Comparison of ENCODE assay signal across 16 mouse cellular contexts in genomic region chr6:43333479-43333878, GRCm38 (mm10). TPM values are rescaled to one million over a fixed set of nuclear protein-coding genes. Genes with fewer than 3 reads are reported as not detected.
DNase-seq lines count a peak whose midpoint lies in the region.
"Had no signal": no experiment of that assay in that cellular context is flagged by ENCODE, and none has a peak within 500 bp of the region (broad histone marks: within the 10 kb centered on the region; RNA-seq: fewer than 3 reads in every experiment).

No protein-coding gene starts in this region.

- intact Hi-C loops in left cerebral cortex, postnatal 4 days (cut with DNase I) = no loop called here
- intact Hi-C loops in left cerebral cortex, postnatal 36 days (cut with DNase I) = loop anchor here (10.0 kb wide), 1 partner anchor 79 kb away; no protein-coding TSS in a partner anchor

- peak; percentile 13 to 37 for DNase-seq in adrenal gland, adult (ENCODE audit: inconsistent age in 2 of 2, low spot score in 1 of 2)
- DNase-seq in adrenal gland, postnatal 10 days = no peak
- peak; percentile 72 for DNase-seq in left cerebral cortex, postnatal 4 days
- no peak for DNase-seq in left cerebral cortex, postnatal 36 days (ENCODE audit: low spot score in 2 of 2)
- peak; percentile 62 for DNase-seq in NIH3T3 (ENCODE audit: low read depth)
- DNase-seq in cerebellum, adult 9-11 months = peak; percentile 94
- no peak for DNase-seq in urinary bladder, postnatal 4 days (ENCODE audit: low spot score in 2 of 2)
- no peak for DNase-seq in heart, adult 8-10 months (ENCODE audit: low spot score)
- DNase-seq: adrenal gland, adult 2 months; gastrocnemius, postnatal 36 days; kidney, adult 11 months; kidney, postnatal 14 days; thymus, postnatal 14 days had no signal

RNA-seq across cellular contexts. Expression of gene Nobox, which starts 24.1 kb away (rescaled TPM):
- not detected for total RNA-seq in adrenal gland, postnatal 10 days (2021)
- total RNA-seq in left cerebral cortex, postnatal 4 days (2021) = not detected
- total RNA-seq in left cerebral cortex, postnatal 36 days (2021) = under 1 TPM in 1 of 2 experiments, not detected in 1; 0.52 TPM
- total RNA-seq in heart, adult 8-10 months (2022) = not detected
- total RNA-seq: adrenal gland, adult 2 months; CH12.LX; gastrocnemius, postnatal 36 days; hematopoietic stem cell, adult 5-6 weeks; layer of hippocampus, postnatal 14 days had no signal

Comparison
In these comparisons a context has a peak if more than half of its experiments do, and no peak if none do; other contexts are left out.
1. DNase-seq: peak in adrenal gland, adult (2 of 2), left cerebral cortex, postnatal 4 days (single experiment), NIH3T3 (single experiment) and cerebellum, adult 9-11 months (single experiment); none in adrenal gland, postnatal 10 days (single experiment), left cerebral cortex, postnatal 36 days (0 of 2), urinary bladder, postnatal 4 days (0 of 2) and heart, adult 8-10 months (single experiment).